Mouse (Mus musculus): ENCODE data around the gene Wnt3a. TPM values are rescaled to one million over a fixed set of nuclear protein-coding genes. Genes with fewer than 3 reads are reported as not detected.

The Wnt3a gene
- polyA plus RNA-seq, 1 experiment from 2014 or later, result not detected

DNA sequence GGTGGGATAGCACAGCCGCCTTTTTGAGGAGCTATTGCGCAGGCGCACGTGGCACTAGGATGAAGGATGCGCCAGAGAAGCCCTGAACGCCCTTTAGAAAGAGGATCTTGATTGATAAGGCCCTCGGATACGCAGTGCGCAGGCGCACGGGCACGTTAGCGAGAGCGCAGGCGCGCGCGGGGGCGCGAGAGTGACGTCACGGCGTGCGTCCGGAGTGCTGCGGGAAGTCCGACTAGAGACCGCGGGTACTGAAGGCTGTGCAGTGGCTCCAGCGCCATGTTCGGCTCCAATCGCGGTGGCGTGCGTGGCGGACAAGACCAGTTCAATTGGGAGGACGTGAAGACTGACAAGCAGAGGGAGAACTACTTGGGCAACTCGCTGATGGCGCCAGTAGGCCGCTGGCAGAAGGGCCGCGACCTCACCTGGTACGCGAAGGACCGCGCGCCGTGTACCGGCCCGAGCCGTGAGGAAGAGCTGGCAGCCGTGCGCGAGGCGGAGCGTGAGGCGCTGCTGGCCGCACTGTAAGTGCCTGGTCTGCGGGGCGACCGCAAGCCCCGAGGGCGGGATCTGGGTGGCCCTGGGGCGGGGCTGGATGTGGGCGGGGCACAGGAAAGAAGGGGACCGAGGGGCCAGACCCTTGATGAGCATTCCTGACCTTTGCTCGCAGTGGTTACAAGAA, 82.3 kb downstream of the Wnt3a start, which contains the start of gene 2310033P09Rik:
Gene 2310033P09Rik (plus strand): TSS at position 169 of the 679 bp plus-strand sequence.
- WGBS, result under 1% methylated on average over 67 of the region's 67 CpGs

DNA sequence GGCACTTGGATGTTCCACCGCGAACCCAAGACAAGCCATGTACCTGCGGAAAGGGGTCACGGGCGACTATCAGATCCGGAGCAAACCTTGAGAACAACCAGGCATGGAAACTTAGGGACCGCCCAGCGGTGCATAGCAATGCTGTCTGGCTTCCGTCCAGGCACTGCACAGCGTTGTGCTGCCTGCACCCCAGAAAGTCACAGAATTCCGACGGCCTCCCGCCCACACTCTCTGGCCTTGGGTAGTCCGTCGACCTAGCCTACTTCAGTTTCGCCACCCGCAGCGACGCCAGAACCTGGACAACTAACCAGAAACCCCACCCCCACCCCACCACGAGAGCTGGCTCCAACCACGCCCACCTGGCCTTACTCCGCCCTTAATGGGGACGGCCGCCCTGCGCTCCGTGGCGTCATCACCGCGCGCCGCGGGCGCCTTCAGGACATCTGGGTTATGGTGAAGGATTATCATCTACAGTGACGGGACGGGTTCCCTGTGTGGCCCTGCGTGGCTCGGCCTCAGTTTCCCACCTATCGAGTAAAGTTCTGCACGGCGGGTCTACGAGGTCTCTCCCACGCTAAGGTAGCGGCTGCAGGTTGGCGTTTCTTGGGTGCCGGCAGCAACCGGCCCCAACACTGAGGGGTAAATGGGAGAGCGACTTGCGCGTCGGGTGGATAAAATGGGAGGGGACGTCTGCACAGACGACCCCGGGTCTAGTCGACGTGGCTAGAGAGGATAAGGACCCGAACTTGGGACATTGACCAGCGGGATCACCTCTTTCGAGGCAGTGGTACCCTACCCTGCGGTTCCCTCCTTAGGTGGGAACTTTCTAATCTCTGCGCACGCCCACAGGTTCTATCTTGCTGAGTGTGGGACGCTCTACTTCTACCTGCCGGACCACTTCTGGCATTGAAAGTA, 88.2 kb downstream of the Wnt3a start, which contains the start of gene Mrpl55:
Gene Mrpl55 (plus strand): TSS at position 406 of the 915 bp plus-strand sequence.
- no peaks in the 10 kb centered on the region for H3K27me3 ChIP-seq (ENCODE audit: control insufficient read depth, insufficient read depth, low read length)
- peaks cover 16% of the 10 kb centered on the region; the same call in 1 of the 2 replicates for H3K36me3 ChIP-seq (ENCODE audit: control insufficient read depth, insufficient read depth, low read length)
- no peaks in the 10 kb centered on the region for H3K9me3 ChIP-seq (ENCODE audit: control insufficient read depth, low read depth, low read length)
- H3K4me1 ChIP-seq (ENCODE audit: control insufficient read depth, insufficient read depth, low read length), result peaks cover 13% of the 10 kb centered on the region
- peak within 1 kb of the TSS; percentile 55 for H3K4me3 ChIP-seq (ENCODE audit: low read depth, low read length)
- H3K9ac ChIP-seq (replicated peaks; ENCODE audit: low read depth, low read length), result peak within 1 kb of the TSS; percentile 53
- peak; percentile 89 for ATAC-seq (ENCODE audit: insufficient number of reproducible peaks, insufficient read depth, low FRiP score, low read depth)
- peak within 1 kb of the TSS; percentile 34; the same call in 1 of the 2 replicates for H3K27ac ChIP-seq (ENCODE audit: low read length)
- WGBS, result under 1% methylated on average over 63 of the region's 63 CpGs
- H3K4me2 ChIP-seq (replicated peaks; ENCODE audit: low read depth, low read length), result peak within 1 kb of the TSS; percentile 86

More for the DNA sequence above, 82.3 kb downstream of the Wnt3a start, which contains the start of gene 2310033P09Rik:
- Histone ChIP-seq H3K9me3 (ENCODE audit: control insufficient read depth, low read depth, low read length) (no peaks in the 10 kb centered on the region), H3K4me1 (ENCODE audit: control insufficient read depth, insufficient read depth, low read length) (peaks cover 5% of the 10 kb centered on the region; the same call in 1 of the 2 replicates), H3K36me3 (ENCODE audit: control insufficient read depth, insufficient read depth, low read length) (peaks cover 40% of the 10 kb centered on the region), H3K27me3 (ENCODE audit: control insufficient read depth, insufficient read depth, low read length) (no peaks in the 10 kb centered on the region), H3K9ac (replicated peaks; ENCODE audit: low read depth, low read length) (peak within 1 kb of the TSS; percentile 90), H3K4me3 (ENCODE audit: low read depth, low read length) (peak within 1 kb of the TSS; percentile 90), H3K27ac (ENCODE audit: low read length) (peak within 1 kb of the TSS; percentile 91), H3K4me2 (replicated peaks; ENCODE audit: low read depth, low read length) (peak within 1 kb of the TSS; percentile 66)
- peak; percentile 86 for ATAC-seq (ENCODE audit: insufficient number of reproducible peaks, insufficient read depth, low FRiP score, low read depth)

DNA sequence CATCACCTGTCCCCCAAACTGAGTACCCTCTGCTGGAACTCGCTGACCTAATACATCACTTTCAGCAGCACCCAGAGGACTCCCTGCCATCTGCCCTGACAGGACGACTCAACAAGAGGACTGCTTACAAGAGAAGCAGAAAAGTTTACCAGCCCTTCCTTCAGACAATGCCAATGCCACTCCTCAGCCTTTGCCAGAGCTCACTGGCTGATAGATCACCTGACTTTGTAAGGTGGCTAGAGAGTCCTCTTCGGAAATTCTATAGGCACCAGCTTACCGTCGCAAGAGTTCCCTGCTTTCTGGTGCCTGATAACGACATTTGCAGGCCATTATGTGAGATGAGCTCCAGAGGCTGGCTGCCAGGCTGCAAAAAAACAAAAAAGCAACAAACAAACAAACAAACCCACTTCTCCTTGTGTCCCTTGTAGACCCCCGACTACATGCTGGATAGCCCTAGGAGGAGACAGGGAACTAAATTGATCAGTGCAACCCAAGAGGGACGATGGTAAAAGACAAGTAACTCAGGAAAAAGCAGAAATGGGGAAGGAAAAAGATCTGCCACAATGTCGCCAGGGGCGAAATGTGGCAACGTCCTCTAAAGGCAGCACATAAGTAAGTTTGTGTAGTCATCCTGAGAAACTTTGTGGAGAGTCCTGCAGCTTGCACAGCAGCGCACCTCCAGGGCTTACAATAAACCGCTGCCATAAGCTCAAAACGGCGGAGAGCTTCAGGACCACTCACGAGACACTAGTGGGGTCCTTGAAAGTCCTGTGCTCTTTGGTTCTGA, 89.1 kb downstream of the Wnt3a start:
- Histone ChIP-seq H3K27ac (ENCODE audit: low read length) (peak overlapping the region; percentile 34; the same call in 1 of the 2 replicates), H3K4me2 (replicated peaks; ENCODE audit: low read depth, low read length) (peak overlapping the region; percentile 78), H3K27me3 (ENCODE audit: control insufficient read depth, insufficient read depth, low read length) (no peaks in the 10 kb centered on the region), H3K36me3 (ENCODE audit: control insufficient read depth, insufficient read depth, low read length) (peaks cover 16% of the 10 kb centered on the region; the same call in 1 of the 2 replicates), H3K4me1 (ENCODE audit: control insufficient read depth, insufficient read depth, low read length) (peaks cover 13% of the 10 kb centered on the region), H3K4me3 (ENCODE audit: low read depth, low read length) (peak overlapping the region; percentile 55), H3K9me3 (ENCODE audit: control insufficient read depth, low read depth, low read length) (no peaks in the 10 kb centered on the region), H3K9ac (replicated peaks; ENCODE audit: low read depth, low read length) (peak overlapping the region; percentile 33)
- 30% methylated on average over 16 of the region's 16 CpGs for WGBS
- ATAC-seq (ENCODE audit: insufficient number of reproducible peaks, insufficient read depth, low FRiP score, low read depth), result no peak

Small RNA genes within 50 kb of the gene (microRNA-seq; reads per million reads assigned to microRNA genes)
- not detected for gene Gm24756

Other genes starting within 250 kb of the Wnt3a start
- gene Obscn, start 154.3 kb downstream of the Wnt3a start, polyA plus RNA-seq (2014; fragmentation: Nextera tagmentation; extraction: Ambion mirVana), result 0.69 and 0.75 TPM in 2 replicates
- 1.8 and 2.6 TPM in 2 replicates for gene Iba57, start 127.0 kb downstream of the Wnt3a start, polyA plus RNA-seq (2014; fragmentation: Nextera tagmentation; extraction: Ambion mirVana)
- gene Gjc2, start 107.5 kb downstream of the Wnt3a start, polyA plus RNA-seq (2014; fragmentation: Nextera tagmentation; extraction: Ambion mirVana), result 0.36 TPM in 1 of 2 replicates, not detected in the other
- gene Guk1, start 98.5 kb downstream of the Wnt3a start, polyA plus RNA-seq (2014; fragmentation: Nextera tagmentation; extraction: Ambion mirVana), result 124 and 130 TPM in 2 replicates
- 92.3 and 103 TPM in 2 replicates for gene Mrpl55, start 88.3 kb downstream of the Wnt3a start, polyA plus RNA-seq (2014; fragmentation: Nextera tagmentation; extraction: Ambion mirVana)
- 28.7 and 34.3 TPM in 2 replicates for gene 2310033P09Rik, start 82.4 kb downstream of the Wnt3a start, polyA plus RNA-seq (2014; fragmentation: Nextera tagmentation; extraction: Ambion mirVana)
- 655 and 669 TPM in 2 replicates for gene Arf1, start 62.5 kb downstream of the Wnt3a start, polyA plus RNA-seq (2014; fragmentation: Nextera tagmentation; extraction: Ambion mirVana)
- 2.3 and 3.1 TPM in 2 replicates for gene Wnt9a, start 16.2 kb upstream of the Wnt3a start, polyA plus RNA-seq (2014; fragmentation: Nextera tagmentation; extraction: Ambion mirVana)
- gene Prss38, start 84.9 kb upstream of the Wnt3a start, polyA plus RNA-seq (2014; fragmentation: Nextera tagmentation; extraction: Ambion mirVana), result not detected in 2 replicates
- gene Jmjd4, start 159.3 kb upstream of the Wnt3a start, polyA plus RNA-seq (2014; fragmentation: Nextera tagmentation; extraction: Ambion mirVana), result 11.2 and 12.6 TPM in 2 replicates
- 113 and 116 TPM in 2 replicates for gene Snap47, start 160.4 kb upstream of the Wnt3a start, polyA plus RNA-seq (2014; fragmentation: Nextera tagmentation; extraction: Ambion mirVana)
- 9.0 and 9.1 TPM in 2 replicates for gene Zfp867, start 181.7 kb upstream of the Wnt3a start, polyA plus RNA-seq (2014; fragmentation: Nextera tagmentation; extraction: Ambion mirVana)
- gene Zkscan17, start 236.0 kb upstream of the Wnt3a start, polyA plus RNA-seq (2014; fragmentation: Nextera tagmentation; extraction: Ambion mirVana), result 19.4 and 20.9 TPM in 2 replicates